Mouse (Mus musculus) kidney, postnatal 36 days (tissue): ENCODE results near the gene Olfr339.
"Not testable (repeated sequence)": the region's sequence is repeated elsewhere in the genome, so short reads cannot be mapped to it uniquely, and the experiment has no call there.

Experiments
- DNase-seq, 2 experiments: peaks; one replicate each; pipeline ENCODE4 v3.0.0; 2021 to 2022; ENCODE audit warnings: mixed read lengths in 2 of 2

Gene Olfr339

DNA sequence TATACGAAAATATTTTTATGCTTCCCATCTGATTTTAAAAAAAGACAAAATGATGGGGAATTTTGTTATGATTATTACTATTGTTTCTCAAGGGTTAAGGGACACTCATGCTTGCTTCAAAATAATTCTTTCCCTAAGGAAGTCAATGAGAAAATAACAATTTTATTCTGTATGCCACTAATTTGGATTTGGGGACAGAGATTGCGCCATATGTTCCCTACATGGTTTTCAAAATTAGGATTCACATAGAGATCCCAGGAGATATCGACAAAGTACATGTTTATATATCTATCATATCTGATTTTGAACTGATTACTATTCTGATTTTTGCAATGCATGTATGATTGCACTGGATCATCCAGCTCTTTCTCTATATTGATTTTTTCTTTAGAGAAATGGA lies at the start of gene Olfr339:
TSS of gene Olfr339 (plus strand) at position 301 of the 400 bp plus-strand sequence.
- DNase-seq = no peak

DNA sequence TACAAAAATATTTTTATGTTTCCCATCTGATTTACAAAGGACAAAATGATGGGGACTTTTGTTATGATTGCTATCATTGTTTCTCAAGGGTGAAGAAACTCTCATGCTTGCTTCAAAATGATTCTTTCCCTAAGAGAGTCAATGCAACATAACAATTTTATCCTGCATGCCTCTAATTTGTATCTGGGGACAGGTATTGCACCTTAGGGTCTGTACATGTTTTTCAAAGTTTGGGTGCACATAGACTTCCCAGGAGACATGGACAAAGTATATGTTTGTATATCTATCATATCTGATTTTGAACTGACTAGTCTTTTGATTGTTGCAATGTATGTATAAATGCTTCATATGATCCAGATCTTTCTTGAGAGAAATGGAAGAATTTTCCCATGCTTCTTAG lies 45.5 kb upstream of the Olfr339 start, which contains the start of gene Olfr338:
TSS of gene Olfr338 (plus strand) at position 301 of the 400 bp plus-strand sequence.
- no peak for DNase-seq

GRCm38 (mm10) chr2:36415174-36415573 lies 3.6 kb upstream of the Olfr339 start:
- not testable (repeated sequence) for DNase-seq

DNA sequence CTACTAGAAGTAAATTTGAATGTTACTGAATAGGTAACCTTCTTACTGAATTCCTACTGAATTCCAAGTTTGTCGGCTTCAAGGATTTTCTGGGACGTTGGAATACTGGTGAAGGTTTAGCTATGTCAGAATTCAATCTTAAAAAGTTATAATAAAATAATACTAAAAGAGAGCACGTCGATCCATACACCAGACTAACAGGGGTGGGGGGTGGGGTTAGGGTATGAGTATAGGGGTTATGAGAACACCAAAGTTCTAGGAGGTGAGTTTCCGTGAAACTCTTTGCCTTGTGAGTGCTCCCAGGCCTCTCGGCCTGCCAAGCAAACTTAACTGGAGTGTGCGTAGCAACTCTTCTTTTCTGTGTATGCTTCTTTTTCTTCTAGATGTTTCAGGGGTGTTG lies 3.2 kb upstream of the Olfr339 start:
- DNase-seq = not testable (repeated sequence)

DNA sequence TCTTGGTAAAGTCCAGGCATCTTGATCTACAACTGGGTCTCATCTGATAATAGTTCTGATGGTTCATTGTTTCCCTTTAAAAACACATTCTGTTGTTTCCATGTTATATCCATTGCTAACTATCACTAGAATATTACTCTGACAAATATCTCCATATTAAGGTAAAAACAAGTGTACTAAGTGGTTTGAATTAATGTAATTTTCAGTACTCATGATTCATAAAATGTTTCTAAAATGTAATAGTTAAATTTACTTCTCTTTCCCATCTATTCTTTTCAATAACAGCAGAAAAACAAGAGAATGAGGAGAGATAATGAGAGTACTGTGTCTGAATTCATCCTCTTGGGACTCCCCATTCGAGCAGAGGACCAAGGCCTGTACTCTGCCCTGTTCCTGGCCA lies 33.5 kb downstream of the Olfr339 start, which contains the start of gene Olfr340:
TSS of gene Olfr340 (plus strand) at position 301 of the 400 bp plus-strand sequence.
- no peak for DNase-seq

DNA sequence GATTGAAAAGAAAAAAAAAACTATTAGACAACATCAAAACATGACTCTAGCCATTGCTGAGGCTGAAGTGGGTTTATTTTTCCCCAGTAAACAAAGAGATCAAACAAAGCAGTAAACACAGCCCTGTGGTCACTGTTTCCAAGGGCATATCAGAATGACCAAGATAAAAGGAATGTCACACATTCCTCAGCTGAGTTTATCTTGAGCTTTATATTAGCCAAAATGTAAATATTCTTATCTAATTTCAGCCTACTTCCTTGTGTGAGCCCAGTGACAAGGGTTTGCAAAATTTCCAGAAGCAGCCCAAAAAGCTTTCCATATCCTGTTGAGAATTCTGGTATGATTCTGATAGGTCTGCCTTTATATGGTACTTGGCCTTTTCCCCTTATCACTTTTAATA lies 54.9 kb downstream of the Olfr339 start:
- no peak for DNase-seq
